Comparison of ENCODE assay signal across 6 mouse cellular contexts in genomic region chr2:31002857-31003256, GRCm38 (mm10).
"Had no signal": no experiment of that assay in that cellular context is flagged by ENCODE, and none has a peak within 500 bp of the region (broad histone marks: within the 10 kb centered on the region; RNA-seq: fewer than 3 reads in every experiment).

No protein-coding gene starts in this region.

- DNase-seq: left cerebral cortex, postnatal 4 days; liver, postnatal 0 days; lung, embryonic 14.5 days; right cerebral cortex, adult 18-20 months; thymus, adult 18-20 months; thymus, postnatal 36 days had no signal
